Mouse (Mus musculus) midbrain, embryonic 14.5 days (tissue): ENCODE measurements around the gene Tmem189. TPM values are rescaled to one million over a fixed set of nuclear protein-coding genes. Genes with fewer than 3 reads are reported as not detected.

Experiments
- ATAC-seq: fragments of 200-750 bp; cut with Nextera tagmentation; 2 replicates; pipeline ENCODE4 v1.8.0; 2017; ENCODE audit warnings: moderate number of reproducible peaks, moderate library complexity; ENCODE audit not compliant: low FRiP score, low TSS enrichment
- DNase-seq: peaks from one replicate; pipeline ENCODE4 v3.0.0-alpha.2; 2015
- H3K27ac ChIP-seq: fragments of 300-500 bp; sonication (generic); replicated peaks from 2 replicates; pipeline ENCODE4 v1.5.1; 2014; ENCODE audit warnings: mild to moderate bottlenecking, low read depth, low read length, moderate library complexity
- H3K27me3 ChIP-seq: fragments of 300-500 bp; sonication (generic); 2 replicates; pipeline ENCODE4 v1.6.1; 2014; ENCODE audit warnings: low read length, control low read depth, mixed read lengths; ENCODE audit not compliant: control insufficient read depth, insufficient read depth
- H3K36me3 ChIP-seq: fragments of 300-500 bp; sonication (generic); 2 replicates; pipeline ENCODE4 v1.6.1; 2014; ENCODE audit warnings: low read length, control low read depth; ENCODE audit not compliant: control insufficient read depth, insufficient read depth
- H3K4me1 ChIP-seq: fragments of 300-500 bp; sonication (generic); 2 replicates; pipeline ENCODE4 v1.6.1; 2014; ENCODE audit warnings: mild to moderate bottlenecking, antibody characterized with exemption, low read length, control low read depth; ENCODE audit not compliant: control insufficient read depth, insufficient read depth
- H3K4me2 ChIP-seq: fragments of 300-500 bp; sonication (generic); 2 replicates; pipeline ENCODE4 v1.6.1; 2014; ENCODE audit warnings: mild to moderate bottlenecking, low read length, moderate library complexity
- H3K4me3 ChIP-seq: fragments of 300-500 bp; sonication (generic); replicated peaks from 2 replicates; pipeline ENCODE4 v1.5.1; 2014; ENCODE audit warnings: low read depth, low read length
- H3K9ac ChIP-seq: fragments of 300-500 bp; sonication (generic); replicated peaks from 2 replicates; pipeline ENCODE4 v1.6.1; 2014; ENCODE audit warnings: mild to moderate bottlenecking, low read length, moderate library complexity
- H3K9me3 ChIP-seq: fragments of 300-500 bp; sonication (generic); 2 replicates; pipeline ENCODE4 v1.6.1; 2016; ENCODE audit warnings: low read length, control low read depth, mixed read lengths; ENCODE audit not compliant: control insufficient read depth
- WGBS: fragments of 180-500 bp; shearing (Covaris S2); extraction: QIAGEN DNeasy Blood & Tissue Kit; methylation state at CpG from one replicate; pipeline ENCODE4 v1.1.7; 2014; 5-methylcytosine and 5-hydroxymethylcytosine counted together
- polyA plus RNA-seq: library from polyadenylated mRNA; unstranded; fragments of >200 nt; fragmentation: Nextera tagmentation; extraction: Ambion mirVana; gene quantifications from 2 replicates; pipeline ENCODE4 v1.2.1, GENCODE M21; 2014

The Tmem189 gene
- polyA plus RNA-seq, 1 experiment from 2014 or later, result 28.8 TPM

- H3K27ac ChIP-seq, result no peak overlapping the region
- ATAC-seq (no peak), DNase-seq (peak; percentile 65)
- no peaks in the 10 kb centered on the region for H3K27me3 ChIP-seq
- no peak overlapping the region for H3K9ac ChIP-seq
- WGBS, result 54% methylated on average over 5 of the region's 5 CpGs
- H3K4me2 ChIP-seq, result no peak overlapping the region
- no peak overlapping the region for H3K4me3 ChIP-seq
- no peaks in the 10 kb centered on the region for H3K9me3 ChIP-seq
- H3K4me1 ChIP-seq, result no peaks in the 10 kb centered on the region
- H3K36me3 ChIP-seq, result no peaks in the 10 kb centered on the region
Observed at GRCm38 (mm10) chr2:167680657-167681056, 9.0 kb downstream of the Tmem189 start.

- 3% methylated on average over 13 of the region's 13 CpGs for WGBS
Observed at GRCm38 (mm10) chr2:167679902-167680430, 9.7 kb downstream of the Tmem189 start.

GRCm38 (mm10) chr2:167678600-167678999 is 11.0 kb downstream of the Tmem189 start:
- Histone ChIP-seq H3K4me2 (no peak overlapping the region), H3K4me3 (no peak overlapping the region), H3K27me3 (no peaks in the 10 kb centered on the region), H3K9me3 (no peaks in the 10 kb centered on the region), H3K4me1 (no peaks in the 10 kb centered on the region), H3K36me3 (no peaks in the 10 kb centered on the region), H3K27ac (no peak overlapping the region), H3K9ac (no peak overlapping the region)
- ATAC-seq, result no peak
- WGBS, result 51% methylated on average over 5 of the region's 5 CpGs
- no peak for DNase-seq

More at GRCm38 (mm10) chr2:167679902-167680430, 9.7 kb downstream of the Tmem189 start:
- Histone ChIP-seq H3K4me2 (no peak overlapping the region), H3K9ac (no peak overlapping the region), H3K4me3 (no peak overlapping the region), H3K27me3 (no peaks in the 10 kb centered on the region), H3K9me3 (no peaks in the 10 kb centered on the region), H3K27ac (no peak overlapping the region), H3K36me3 (no peaks in the 10 kb centered on the region), H3K4me1 (no peaks in the 10 kb centered on the region)
- DNase-seq, result peak; percentile 87
- peak; percentile 63; the same call in 1 of the 2 replicates for ATAC-seq

- Histone ChIP-seq H3K9ac (no peak overlapping the region), H3K27ac (no peak overlapping the region), H3K27me3 (no peaks in the 10 kb centered on the region), H3K4me3 (no peak overlapping the region), H3K9me3 (no peaks in the 10 kb centered on the region), H3K4me2 (no peak overlapping the region), H3K36me3 (no peaks in the 10 kb centered on the region), H3K4me1 (0 out of 2 replicates have a peak, but pooled peaks cover 2% of the 10 kb centered on the region)
- peak; percentile 59 for DNase-seq
- ATAC-seq, result no peak
- 43% methylated on average over 14 of the region's 14 CpGs for WGBS
Observed at GRCm38 (mm10) chr2:167675120-167675909, 14.3 kb downstream of the Tmem189 start.

- no peaks in the 10 kb centered on the region for H3K9me3 ChIP-seq
- no peak overlapping the region for H3K9ac ChIP-seq
- no peak overlapping the region for H3K4me3 ChIP-seq
- DNase-seq (peak; percentile 71), ATAC-seq (peak; percentile 20; the same call in 1 of the 2 replicates)
- H3K4me2 ChIP-seq, result no peak overlapping the region
- H3K27ac ChIP-seq, result no peak overlapping the region
- 0 out of 2 replicates have a peak, but pooled peaks cover 2% of the 10 kb centered on the region for H3K4me1 ChIP-seq
- H3K36me3 ChIP-seq, result no peaks in the 10 kb centered on the region
- no peaks in the 10 kb centered on the region for H3K27me3 ChIP-seq
- 17% methylated on average over 13 of the region's 13 CpGs for WGBS
Observed at GRCm38 (mm10) chr2:167672212-167672685, 17.4 kb downstream of the Tmem189 start.

GRCm38 (mm10) chr2:167671101-167671633 is 18.5 kb downstream of the Tmem189 start:
- Histone ChIP-seq H3K9me3 (no peaks in the 10 kb centered on the region), H3K27me3 (no peaks in the 10 kb centered on the region), H3K4me1 (0 out of 2 replicates have a peak, but pooled peaks cover 2% of the 10 kb centered on the region), H3K9ac (no peak overlapping the region), H3K36me3 (no peaks in the 10 kb centered on the region), H3K4me3 (no peak overlapping the region), H3K4me2 (no peak overlapping the region), H3K27ac (no peak overlapping the region)
- ATAC-seq, result no peak
- DNase-seq, result no peak
- WGBS, result 86% methylated on average over 5 of the region's 5 CpGs

GRCm38 (mm10) chr2:167669398-167669797 is 20.2 kb downstream of the Tmem189 start:
- Histone ChIP-seq H3K36me3 (no peaks in the 10 kb centered on the region), H3K9me3 (no peaks in the 10 kb centered on the region), H3K9ac (no peak overlapping the region), H3K4me3 (no peak overlapping the region), H3K4me2 (no peak overlapping the region), H3K27ac (no peak overlapping the region), H3K4me1 (0 out of 2 replicates have a peak, but pooled peaks cover 2% of the 10 kb centered on the region), H3K27me3 (no peaks in the 10 kb centered on the region)
- no peak for ATAC-seq
- DNase-seq, result no peak
- 78% methylated on average over 4 of the region's 4 CpGs for WGBS

GRCm38 (mm10) chr2:167668426-167668825 is 21.2 kb downstream of the Tmem189 start:
- Histone ChIP-seq H3K4me3 (no peak overlapping the region), H3K9me3 (no peaks in the 10 kb centered on the region), H3K27ac (no peak overlapping the region), H3K4me1 (0 out of 2 replicates have a peak, but pooled peaks cover 2% of the 10 kb centered on the region), H3K9ac (no peak overlapping the region), H3K36me3 (no peaks in the 10 kb centered on the region), H3K27me3 (no peaks in the 10 kb centered on the region), H3K4me2 (no peak overlapping the region)
- DNase-seq (no peak), ATAC-seq (no peak)
- WGBS, result 89% methylated on average over 5 of the region's 5 CpGs
